Mouse (Mus musculus) lung, adult 18-20 months (tissue): ENCODE measurements around the gene Gm8298.
"Not testable (repeated sequence)": the region's sequence is repeated elsewhere in the genome, so short reads cannot be mapped to it uniquely, and the experiment has no call there.

Experiments
- DNase-seq, 2 experiments: peaks; one replicate each; pipeline ENCODE4 v3.0.0; 2022; ENCODE audit warnings: mixed read lengths in 2 of 2

Gm8298 gene

DNA sequence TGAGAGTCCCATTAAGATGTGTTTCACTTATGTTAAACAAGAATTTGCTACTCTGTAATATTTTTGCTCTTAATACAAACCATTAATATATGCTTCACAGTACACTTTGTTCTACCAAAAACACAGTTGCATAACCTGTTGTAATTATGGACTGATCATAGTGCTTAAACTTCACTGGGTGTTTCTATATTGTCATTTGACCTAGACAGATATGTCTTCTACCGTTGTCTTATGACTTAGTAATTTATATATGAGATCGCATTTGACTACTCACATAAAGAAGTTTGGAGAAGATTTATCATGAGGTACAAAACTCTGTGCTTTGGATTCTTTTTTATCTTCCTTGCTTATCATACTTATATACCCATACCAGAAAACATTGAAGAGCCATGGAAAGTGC is at the start of gene Gm8298:
TSS of gene Gm8298 (plus strand) at position 301 of the 400 bp plus-strand sequence.
- no peak for DNase-seq

DNA sequence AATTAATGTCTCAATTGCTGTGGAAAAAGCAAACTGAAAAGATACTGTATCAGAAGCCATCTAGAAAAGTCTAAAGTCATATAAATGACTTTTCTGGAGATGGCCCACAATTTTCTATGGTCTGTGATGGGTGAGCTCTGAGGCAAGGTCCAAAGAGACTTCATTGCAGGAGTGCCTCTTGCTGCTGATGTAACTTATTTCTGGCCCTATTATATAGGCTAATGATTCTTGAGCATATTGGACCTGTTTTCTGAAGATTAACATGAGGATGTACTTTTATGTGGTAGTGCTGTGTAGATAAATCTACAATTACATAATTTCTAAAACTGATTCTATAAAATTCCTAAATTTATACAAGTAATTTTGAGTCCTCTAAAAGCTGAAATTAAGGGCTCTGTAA is 47.7 kb upstream of the Gm8298 start:
- no peak for DNase-seq

DNA sequence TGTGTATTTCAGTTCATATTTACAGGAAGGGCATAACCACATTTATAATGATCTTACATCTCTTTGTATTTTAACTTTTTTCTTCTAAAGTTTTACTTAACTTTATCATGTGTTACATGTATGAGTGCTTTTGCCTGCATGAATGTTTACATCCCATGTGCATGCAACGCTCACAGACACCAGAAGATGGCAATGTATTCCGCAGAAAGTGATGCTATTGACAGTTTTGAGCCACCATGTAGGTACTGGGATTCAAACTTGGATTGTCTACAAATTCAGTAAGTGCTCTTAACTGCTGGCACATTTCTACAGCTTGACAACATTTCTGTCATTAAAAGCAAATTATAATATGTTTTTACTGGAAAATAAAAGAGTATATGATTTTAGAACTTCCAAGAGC is 9.9 kb downstream of the Gm8298 start:
- DNase-seq = peak; percentile 5 to 9

DNA sequence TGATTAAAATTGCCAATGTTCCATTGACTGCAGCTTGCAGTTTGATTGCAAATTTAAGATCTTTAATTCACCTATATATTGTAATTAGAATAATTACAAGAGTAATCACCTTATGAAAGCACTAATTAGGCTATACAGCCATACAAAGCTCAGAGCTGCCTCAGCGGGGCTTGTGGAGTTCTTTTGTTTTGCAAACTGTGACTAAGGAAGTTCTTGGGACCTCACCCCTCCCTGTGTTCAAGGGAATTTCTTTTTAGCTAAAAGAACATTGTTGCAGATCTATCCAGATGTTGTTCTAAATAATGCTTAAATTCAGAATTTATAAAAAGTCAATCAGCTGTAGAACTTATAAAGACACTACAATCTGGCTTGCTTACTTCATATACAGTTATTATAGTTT is 16.8 kb downstream of the Gm8298 start:
- not testable (repeated sequence) for DNase-seq

DNA sequence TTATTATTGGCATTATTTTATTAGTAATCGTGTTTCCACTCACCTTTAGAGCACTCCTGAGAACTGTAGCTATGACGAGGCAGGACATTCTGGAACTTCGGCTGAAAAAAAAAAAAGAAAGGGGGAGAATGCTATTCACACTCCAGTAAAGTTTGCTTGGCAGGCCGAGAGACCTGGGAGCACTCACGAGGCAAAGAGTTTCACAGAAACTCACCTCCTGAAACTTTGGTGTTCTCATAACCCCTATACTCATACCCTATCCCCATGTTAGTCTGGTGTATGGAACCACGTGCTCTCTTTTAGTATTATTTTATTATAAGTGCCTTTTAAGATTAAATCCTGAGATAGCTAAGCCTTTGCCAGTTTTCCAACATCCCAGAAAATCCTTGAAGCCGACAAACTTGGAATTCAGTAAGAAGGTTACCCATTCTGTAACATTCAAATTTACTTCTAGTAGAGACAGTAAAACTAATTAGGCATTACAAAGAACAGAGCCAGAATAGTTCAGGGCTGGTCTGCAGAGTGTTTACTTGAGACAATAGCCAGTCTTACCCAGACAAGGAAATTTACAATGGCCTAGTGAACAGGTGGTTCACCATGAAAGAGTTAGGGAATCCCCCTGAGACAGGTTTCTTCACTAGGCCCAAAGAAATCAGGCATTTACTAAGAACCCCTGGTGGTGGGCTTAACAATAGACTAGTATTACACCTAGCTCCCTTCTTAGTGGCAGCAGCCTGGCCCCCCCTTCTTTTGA is 19.1 kb downstream of the Gm8298 start:
- not testable (repeated sequence) for DNase-seq

DNA sequence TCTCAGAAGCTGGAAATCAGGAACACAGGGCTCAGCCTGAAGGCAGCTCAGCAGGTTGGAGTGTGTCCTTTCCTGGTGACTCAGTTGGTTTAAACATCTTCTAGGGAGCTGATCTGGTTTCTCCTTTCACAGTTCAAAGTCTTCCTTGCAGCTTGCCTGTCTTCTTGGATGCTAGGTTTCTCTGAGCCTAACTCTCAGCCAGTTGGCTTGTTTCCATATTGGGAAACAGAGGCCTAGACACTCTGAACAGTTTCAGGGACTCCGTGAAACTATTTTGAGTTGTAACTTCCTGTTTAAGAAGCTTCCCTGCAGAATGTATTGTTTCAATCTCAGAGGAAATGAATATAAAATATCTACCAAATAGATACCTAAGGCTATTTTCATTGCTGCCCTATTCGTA is 32.4 kb downstream of the Gm8298 start:
- no peak for DNase-seq

DNA sequence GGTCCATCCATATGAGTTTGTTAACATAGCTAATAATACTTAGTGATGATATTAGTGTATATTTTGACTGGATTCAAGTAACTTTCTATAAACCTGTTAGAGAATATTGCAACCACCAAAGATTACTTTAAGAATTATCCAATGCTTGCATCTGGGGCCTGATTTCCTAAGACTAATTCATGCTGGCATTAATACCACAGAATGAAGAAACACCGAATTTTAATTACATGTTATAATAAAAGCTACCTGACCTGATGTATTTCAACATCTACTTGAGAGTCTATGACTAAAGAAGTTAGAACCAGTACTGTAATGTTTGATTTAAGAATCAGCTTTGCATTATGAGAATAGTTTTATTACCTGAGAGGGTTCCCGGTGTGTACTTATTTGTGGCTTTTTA is 64.1 kb downstream of the Gm8298 start, which contains the start of gene C130079G13Rik:
TSS of gene C130079G13Rik (plus strand) at position 301 of the 400 bp plus-strand sequence.
- DNase-seq = no peak
